13 mouse cellular contexts compared by ENCODE assay signal in the genomic region with DNA sequence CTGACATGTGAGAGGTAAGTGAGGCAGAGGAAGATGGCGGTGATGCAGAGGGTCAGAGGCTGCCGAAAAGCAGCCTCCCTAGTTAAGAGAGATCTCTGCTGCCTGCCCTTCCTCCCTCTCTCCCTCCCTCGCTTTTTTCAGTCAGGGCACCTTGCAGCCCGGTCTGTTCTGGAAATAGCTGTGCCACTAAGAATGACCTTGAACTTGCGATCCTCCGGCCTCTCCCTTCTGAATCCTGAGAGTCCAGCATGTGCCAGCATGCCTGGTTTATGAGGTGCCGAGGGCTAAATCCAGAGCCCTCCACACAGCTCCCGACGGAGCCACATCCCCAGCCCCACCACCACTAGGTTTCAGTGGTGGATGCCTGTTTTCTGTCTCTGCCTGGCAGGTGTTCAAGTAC. TPM values are rescaled to one million over a fixed set of nuclear protein-coding genes. Genes with fewer than 3 reads are reported as not detected.
A peak's percentile ranks its signal among the peaks of the same experiment; 100 is the strongest.
DNase-seq lines count a peak whose midpoint lies in the region; ATAC-seq lines count a peak whose summit lies in the region.
"Had no signal": no experiment of that assay in that cellular context is flagged by ENCODE, and none has a peak within 500 bp of the region (broad histone marks: within the 10 kb centered on the region; RNA-seq: fewer than 3 reads in every experiment).

No protein-coding gene starts in this region.

- peaks cover 58% of the 10 kb centered on the region for H3K4me1 ChIP-seq in heart, embryonic 15.5 days (replicated peaks)
- H3K4me1 ChIP-seq in limb, embryonic 12.5 days (replicated peaks): peaks cover 26% of the 10 kb centered on the region
- H3K4me1 ChIP-seq in limb, embryonic 10.5 days: peaks cover 30% of the 10 kb centered on the region
- peaks cover 11% of the 10 kb centered on the region for H3K4me1 ChIP-seq in hindbrain, embryonic 16.5 days (ENCODE audit: control insufficient read depth, insufficient read depth, low read depth, low read length)
- peaks cover 8% of the 10 kb centered on the region for H3K4me1 ChIP-seq in stomach, embryonic 15.5 days
- H3K4me1 ChIP-seq: liver, embryonic 15.5 days had no signal

- no peaks in the 10 kb centered on the region for H3K27me3 ChIP-seq in heart, embryonic 15.5 days
- H3K27me3 ChIP-seq in limb, embryonic 12.5 days: no peaks in the 10 kb centered on the region
- H3K27me3 ChIP-seq in limb, embryonic 10.5 days (ENCODE audit: low read depth, poor library complexity, severe bottlenecking): no peaks in the 10 kb centered on the region
- no peaks in the 10 kb centered on the region; the same call in 1 of the 2 replicates for H3K27me3 ChIP-seq in hindbrain, embryonic 16.5 days (replicated peaks; ENCODE audit: control insufficient read depth, insufficient read depth, low read length)
- H3K27me3 ChIP-seq in stomach, embryonic 15.5 days (replicated peaks): no peaks in the 10 kb centered on the region
- H3K27me3 ChIP-seq: liver, embryonic 15.5 days had no signal

- H3K9ac ChIP-seq in heart, embryonic 15.5 days: no peak overlapping the region; the same call in 1 of the 2 replicates
- no peak overlapping the region for H3K9ac ChIP-seq in limb, embryonic 12.5 days (replicated peaks)
- H3K9ac ChIP-seq in hindbrain, embryonic 16.5 days (ENCODE audit: low read depth, low read length): no peak overlapping the region
- no peak overlapping the region for H3K9ac ChIP-seq in stomach, embryonic 15.5 days
- H3K9ac ChIP-seq: liver, embryonic 15.5 days had no signal

- intact Hi-C loops in heart, postnatal 10 days (cut with DNase I): loop anchor here (5.0 kb wide), 2 partner anchors 241 to 336 kb away; no protein-coding TSS in a partner anchor

- no peak overlapping the region for H3K4me3 ChIP-seq in heart, embryonic 15.5 days
- H3K4me3 ChIP-seq in limb, embryonic 12.5 days (replicated peaks): no peak overlapping the region
- H3K4me3 ChIP-seq in limb, embryonic 10.5 days: no peak overlapping the region
- H3K4me3 ChIP-seq in hindbrain, embryonic 16.5 days (ENCODE audit: low read length): no peak overlapping the region
- no peak overlapping the region for H3K4me3 ChIP-seq in stomach, embryonic 15.5 days (replicated peaks)
- H3K4me3 ChIP-seq: liver, embryonic 15.5 days had no signal

- 46% methylated on average over 9 of the region's 9 CpGs for WGBS in heart, embryonic 15.5 days
- 63% methylated on average over 9 of the region's 9 CpGs for WGBS in limb, embryonic 12.5 days
- 77% methylated on average over 9 of the region's 9 CpGs for WGBS in limb, embryonic 10.5 days
- 80% methylated on average over 9 of the region's 9 CpGs for WGBS in hindbrain, embryonic 16.5 days
- WGBS in stomach, embryonic 15.5 days: 60% methylated on average over 9 of the region's 9 CpGs

- no peak overlapping the region for H3K4me2 ChIP-seq in heart, embryonic 15.5 days
- H3K4me2 ChIP-seq in limb, embryonic 12.5 days: no peak overlapping the region
- H3K4me2 ChIP-seq in hindbrain, embryonic 16.5 days (ENCODE audit: low read length): no peak overlapping the region
- no peak overlapping the region for H3K4me2 ChIP-seq in stomach, embryonic 15.5 days
- H3K4me2 ChIP-seq: liver, embryonic 15.5 days had no signal

- DNase-seq in heart, postnatal 10 days: no peak
- DNase-seq in limb, embryonic 10.5 days (ENCODE audit: low spot score): no peak
- DNase-seq in adrenal gland, postnatal 4 days (ENCODE audit: low spot score in 2 of 2): no peak
- DNase-seq: adrenal gland, adult 8-10 months; cerebellum, adult 9-11 months; gastrocnemius, postnatal 14 days; kidney, adult 11 months; right cerebral cortex, postnatal 14 days had no signal

- no peaks in the 10 kb centered on the region for H3K9me3 ChIP-seq in heart, embryonic 15.5 days (replicated peaks)
- no peaks in the 10 kb centered on the region for H3K9me3 ChIP-seq in limb, embryonic 12.5 days
- no peaks in the 10 kb centered on the region for H3K9me3 ChIP-seq in limb, embryonic 10.5 days (replicated peaks)
- H3K9me3 ChIP-seq in hindbrain, embryonic 16.5 days (ENCODE audit: control insufficient read depth, low read length): no peaks in the 10 kb centered on the region
- no peaks in the 10 kb centered on the region for H3K9me3 ChIP-seq in stomach, embryonic 15.5 days
- H3K9me3 ChIP-seq: liver, embryonic 15.5 days had no signal

- peak overlapping the region; percentile 77 for H3K27ac ChIP-seq in heart, embryonic 15.5 days
- H3K27ac ChIP-seq in limb, embryonic 12.5 days: peak overlapping the region; percentile 35; the same call in 1 of the 2 replicates
- no peak overlapping the region for H3K27ac ChIP-seq in limb, embryonic 10.5 days
- H3K27ac ChIP-seq in hindbrain, embryonic 16.5 days (ENCODE audit: low read depth, low read length): peak overlapping the region; percentile 29; the same call in 1 of the 2 replicates
- H3K27ac ChIP-seq in stomach, embryonic 15.5 days: peak overlapping the region; percentile 78
- H3K27ac ChIP-seq: liver, embryonic 15.5 days had no signal

- ATAC-seq in heart, embryonic 15.5 days (replicated peaks; ENCODE audit: insufficient number of reproducible peaks, insufficient read depth, low FRiP score, low read depth): no peak; the same call in 1 of the 2 replicates
- no peak for ATAC-seq in limb, embryonic 12.5 days (ENCODE audit: insufficient number of reproducible peaks, insufficient read depth, low FRiP score, low TSS enrichment, low read depth)
- no peak for ATAC-seq in hindbrain, embryonic 16.5 days
- ATAC-seq in stomach, embryonic 15.5 days (ENCODE audit: insufficient read depth, low FRiP score, low read depth): no peak

- H3K36me3 ChIP-seq in heart, embryonic 15.5 days: 0 out of 2 replicates have a peak, but pooled peaks cover 2% of the 10 kb centered on the region
- peaks cover 82% of the 10 kb centered on the region for H3K36me3 ChIP-seq in limb, embryonic 12.5 days
- H3K36me3 ChIP-seq in limb, embryonic 10.5 days: peaks cover 93% of the 10 kb centered on the region
- no peaks in the 10 kb centered on the region for H3K36me3 ChIP-seq in hindbrain, embryonic 16.5 days (ENCODE audit: control insufficient read depth, insufficient read depth, low read length)
- H3K36me3 ChIP-seq in stomach, embryonic 15.5 days: no peaks in the 10 kb centered on the region; the same call in 1 of the 2 replicates
- H3K36me3 ChIP-seq: liver, embryonic 15.5 days had no signal

RNA-seq across cellular contexts. Expression of a gene that starts 49.6 kb away (rescaled TPM):
- polyA plus RNA-seq in heart, embryonic 15.5 days (2015; fragmentation: Nextera tagmentation; extraction: Ambion mirVana): 80.6 and 94.0 TPM in 2 replicates
- total RNA-seq in heart, postnatal 10 days (2021): 10 to 100 TPM; 84.5 to 88.7 TPM
- 176 and 187 TPM in 2 replicates for polyA plus RNA-seq in limb, embryonic 12.5 days (2016; fragmentation: Nextera tagmentation; extraction: Ambion mirVana)
- polyA plus RNA-seq in limb, embryonic 10.5 days (2016; fragmentation: Nextera tagmentation; extraction: Ambion mirVana): 157 and 188 TPM in 2 replicates
- polyA plus RNA-seq in hindbrain, embryonic 16.5 days (2015; fragmentation: Nextera tagmentation; extraction: Ambion mirVana): 73.6 and 101 TPM in 2 replicates
- polyA plus RNA-seq in stomach, embryonic 15.5 days (2015; fragmentation: Nextera tagmentation; extraction: Ambion mirVana): 121 and 140 TPM in 2 replicates
- 10 to 100 TPM; 89.6 to 94.7 TPM for total RNA-seq in adrenal gland, postnatal 4 days (2021)
